ENCODE assay signal across 14 mouse cellular contexts in genomic region chr9:28911571-28912185, GRCm38 (mm10).
DNase-seq lines count a peak whose midpoint lies in the region; ATAC-seq and TF ChIP-seq lines count a peak whose summit lies in the region.
"Had no signal": no experiment of that assay in that cellular context is flagged by ENCODE, and none has a peak within 500 bp of the region (broad histone marks: within the 10 kb centered on the region; RNA-seq: fewer than 3 reads in every experiment).

No protein-coding gene starts in this region.

- no peaks in the 10 kb centered on the region for H3K9me3 ChIP-seq in hindbrain, embryonic 15.5 days
- H3K9me3 ChIP-seq in hindbrain, embryonic 10.5 days: no peaks in the 10 kb centered on the region
- no peaks in the 10 kb centered on the region for H3K9me3 ChIP-seq in forebrain, postnatal 0 days (ENCODE audit: low read length)
- no peaks in the 10 kb centered on the region for H3K9me3 ChIP-seq in stomach, postnatal 0 days (ENCODE audit: control insufficient read depth, low read length)
- H3K9me3 ChIP-seq: heart, embryonic 13.5 days; limb, embryonic 13.5 days; lung, embryonic 15.5 days had no signal

- H3K4me1 ChIP-seq in hindbrain, embryonic 15.5 days (replicated peaks): peaks cover 8% of the 10 kb centered on the region; the same call in 1 of the 2 replicates
- H3K4me1 ChIP-seq in hindbrain, embryonic 10.5 days (replicated peaks): no peaks in the 10 kb centered on the region
- no peaks in the 10 kb centered on the region for H3K4me1 ChIP-seq in forebrain, postnatal 0 days (ENCODE audit: insufficient read depth)
- H3K4me1 ChIP-seq in stomach, postnatal 0 days (replicated peaks; ENCODE audit: control insufficient read depth, insufficient read depth): no peaks in the 10 kb centered on the region
- H3K4me1 ChIP-seq: heart, embryonic 13.5 days; limb, embryonic 13.5 days; lung, embryonic 15.5 days; megakaryocyte, embryonic 14.5 days had no signal

- H3K9ac ChIP-seq in hindbrain, embryonic 15.5 days: no peak overlapping the region
- H3K9ac ChIP-seq in forebrain, postnatal 0 days: no peak overlapping the region; the same call in 1 of the 2 replicates
- no peak overlapping the region for H3K9ac ChIP-seq in stomach, postnatal 0 days (ENCODE audit: low read length)
- H3K9ac ChIP-seq: heart, embryonic 13.5 days; limb, embryonic 13.5 days; lung, embryonic 15.5 days had no signal

- 62% methylated on average over 13 of the region's 13 CpGs for WGBS in hindbrain, embryonic 15.5 days
- WGBS in hindbrain, embryonic 10.5 days: 77% methylated on average over 13 of the region's 13 CpGs
- 28% methylated on average over 13 of the region's 13 CpGs for WGBS in forebrain, postnatal 0 days
- 49% methylated on average over 13 of the region's 13 CpGs for WGBS in stomach, postnatal 0 days

- no peak overlapping the region for H3K4me3 ChIP-seq in hindbrain, embryonic 15.5 days
- H3K4me3 ChIP-seq in hindbrain, embryonic 10.5 days: no peak overlapping the region
- H3K4me3 ChIP-seq in forebrain, postnatal 0 days (ENCODE audit: low read depth, low read length): no peak overlapping the region
- H3K4me3 ChIP-seq in stomach, postnatal 0 days (ENCODE audit: low read depth, low read length): no peak overlapping the region
- H3K4me3 ChIP-seq: heart, embryonic 13.5 days; limb, embryonic 13.5 days; lung, embryonic 15.5 days; megakaryocyte, embryonic 14.5 days had no signal

- H3K4me2 ChIP-seq in hindbrain, embryonic 15.5 days: no peak overlapping the region
- no peak overlapping the region for H3K4me2 ChIP-seq in forebrain, postnatal 0 days (ENCODE audit: low read depth)
- H3K4me2 ChIP-seq in stomach, postnatal 0 days (replicated peaks; ENCODE audit: low read depth): no peak overlapping the region
- H3K4me2 ChIP-seq: heart, embryonic 13.5 days; limb, embryonic 13.5 days; lung, embryonic 15.5 days had no signal

- peak overlapping the region; percentile 12; the same call in 1 of the 2 replicates for H3K27ac ChIP-seq in hindbrain, embryonic 15.5 days (replicated peaks)
- H3K27ac ChIP-seq in hindbrain, embryonic 10.5 days: no peak overlapping the region
- H3K27ac ChIP-seq in forebrain, postnatal 0 days (ENCODE audit: low read depth, low read length): no peak overlapping the region
- H3K27ac ChIP-seq in stomach, postnatal 0 days (replicated peaks): no peak overlapping the region
- H3K27ac ChIP-seq: heart, embryonic 13.5 days; limb, embryonic 13.5 days; lung, embryonic 15.5 days had no signal

- TF ChIP-seq CTCF in forebrain, postnatal 0 days (IDR thresholded peaks at IDR 0.05; ENCODE audit: low read depth): no peak
- TF ChIP-seq CTCF in stomach, postnatal 0 days (IDR thresholded peaks at IDR 0.05; ENCODE audit: low read depth): no peak

- ATAC-seq in hindbrain, embryonic 15.5 days (ENCODE audit: low FRiP score, low read depth): no peak
- ATAC-seq in forebrain, postnatal 0 days: no peak
- no peak for ATAC-seq in stomach, postnatal 0 days (ENCODE audit: low FRiP score, low TSS enrichment)
- no peak for ATAC-seq in erythroblast, adult 5-6 weeks (replicated peaks; ENCODE audit: low FRiP score, poor library complexity, severe bottlenecking)
- ATAC-seq: inflammation-experienced regulatory T-cells, adult 6 months had no signal

- no peaks in the 10 kb centered on the region for H3K27me3 ChIP-seq in hindbrain, embryonic 15.5 days
- H3K27me3 ChIP-seq in hindbrain, embryonic 10.5 days (ENCODE audit: insufficient read depth, poor library complexity, severe bottlenecking): no peaks in the 10 kb centered on the region
- H3K27me3 ChIP-seq in forebrain, postnatal 0 days (ENCODE audit: insufficient read depth, low read length): no peaks in the 10 kb centered on the region
- H3K27me3 ChIP-seq in stomach, postnatal 0 days (ENCODE audit: control insufficient read depth, insufficient read depth, low read length): no peaks in the 10 kb centered on the region
- H3K27me3 ChIP-seq: heart, embryonic 13.5 days; limb, embryonic 13.5 days; lung, embryonic 15.5 days; megakaryocyte, embryonic 14.5 days had no signal

- DNase-seq in hindbrain, embryonic 10.5 days (ENCODE audit: low spot score): no peak
- DNase-seq in forebrain, postnatal 0 days: peak; percentile 30
- DNase-seq in kidney, postnatal 10 days: peak; percentile 31
- DNase-seq in retina, postnatal 1 day: peak; percentile 68
- no peak for DNase-seq in stomach, postnatal 0 days (ENCODE audit: low spot score)
- no peak for DNase-seq in heart, adult 8-10 months (ENCODE audit: low spot score)
- DNase-seq: layer of hippocampus, postnatal 36 days had no signal

- no peaks in the 10 kb centered on the region for H3K36me3 ChIP-seq in hindbrain, embryonic 15.5 days
- no peaks in the 10 kb centered on the region for H3K36me3 ChIP-seq in hindbrain, embryonic 10.5 days
- no peaks in the 10 kb centered on the region for H3K36me3 ChIP-seq in forebrain, postnatal 0 days (ENCODE audit: insufficient read depth)
- H3K36me3 ChIP-seq in stomach, postnatal 0 days (ENCODE audit: control insufficient read depth, insufficient read depth, low read length): no peaks in the 10 kb centered on the region
- H3K36me3 ChIP-seq: heart, embryonic 13.5 days; limb, embryonic 13.5 days; lung, embryonic 15.5 days had no signal

- no peak for TF ChIP-seq EP300 in stomach, postnatal 0 days (optimal IDR thresholded peaks at IDR 0.05)

Comparison
In these comparisons a context has a peak if more than half of its experiments do, and no peak if none do; other contexts are left out.
1. DNase-seq: peak in forebrain, postnatal 0 days (single experiment), kidney, postnatal 10 days (single experiment) and retina, postnatal 1 day (single experiment); none in hindbrain, embryonic 10.5 days (single experiment), stomach, postnatal 0 days (single experiment) and heart, adult 8-10 months (single experiment).